Mouse (Mus musculus): ENCODE measurements around the gene Rnf215. TPM values are rescaled to one million over a fixed set of nuclear protein-coding genes. Genes with fewer than 3 reads are reported as not detected.

Rnf215 gene
- total RNA-seq, 1 experiment from 2014 or later: 39.6 TPM

GRCm38 (mm10) chr11:4141505-4141904 lies 6.5 kb downstream of the Rnf215 start:
- no peak for ATAC-seq (ENCODE audit: extremely low read depth, insufficient number of reproducible peaks, low FRiP score, poor library complexity, severe bottlenecking)

GRCm38 (mm10) chr11:4142352-4142751 lies 7.3 kb downstream of the Rnf215 start:
- ATAC-seq (ENCODE audit: extremely low read depth, insufficient number of reproducible peaks, low FRiP score, poor library complexity, severe bottlenecking): no peak

- ATAC-seq (ENCODE audit: extremely low read depth, insufficient number of reproducible peaks, low FRiP score, poor library complexity, severe bottlenecking): no peak
Observed at GRCm38 (mm10) chr11:4143281-4144062, 8.5 kb downstream of the Rnf215 start.

- ATAC-seq (ENCODE audit: extremely low read depth, insufficient number of reproducible peaks, low FRiP score, poor library complexity, severe bottlenecking): no peak
Observed at GRCm38 (mm10) chr11:4146381-4146780, 11.4 kb downstream of the Rnf215 start.

- no peak for ATAC-seq (ENCODE audit: extremely low read depth, insufficient number of reproducible peaks, low FRiP score, poor library complexity, severe bottlenecking)
Observed at GRCm38 (mm10) chr11:4147098-4147497, 12.1 kb downstream of the Rnf215 start.

GRCm38 (mm10) chr11:4148120-4148519 lies 13.1 kb downstream of the Rnf215 start:
- ATAC-seq (ENCODE audit: extremely low read depth, insufficient number of reproducible peaks, low FRiP score, poor library complexity, severe bottlenecking): no peak

GRCm38 (mm10) chr11:4148536-4149156 lies 13.6 kb downstream of the Rnf215 start:
- ATAC-seq (ENCODE audit: extremely low read depth, insufficient number of reproducible peaks, low FRiP score, poor library complexity, severe bottlenecking): no peak

GRCm38 (mm10) chr11:4149886-4150285 lies 14.9 kb downstream of the Rnf215 start:
- no peak for ATAC-seq (ENCODE audit: extremely low read depth, insufficient number of reproducible peaks, low FRiP score, poor library complexity, severe bottlenecking)

- ATAC-seq (ENCODE audit: extremely low read depth, insufficient number of reproducible peaks, low FRiP score, poor library complexity, severe bottlenecking): no peak
Observed at GRCm38 (mm10) chr11:4153694-4154093, 18.7 kb downstream of the Rnf215 start.

- ATAC-seq (ENCODE audit: extremely low read depth, insufficient number of reproducible peaks, low FRiP score, poor library complexity, severe bottlenecking): no peak
Observed at GRCm38 (mm10) chr11:4155641-4156040, 20.6 kb downstream of the Rnf215 start.

- no peak for ATAC-seq (ENCODE audit: extremely low read depth, insufficient number of reproducible peaks, low FRiP score, poor library complexity, severe bottlenecking)
Observed at GRCm38 (mm10) chr11:4158676-4159075, 23.7 kb downstream of the Rnf215 start.

- ATAC-seq (ENCODE audit: extremely low read depth, insufficient number of reproducible peaks, low FRiP score, poor library complexity, severe bottlenecking): peak; percentile 97
Observed at GRCm38 (mm10) chr11:4159808-4160708, 25.1 kb downstream of the Rnf215 start, which contains the start of the genes Ccdc157 and Sf3a1. Gene Ccdc157, minus strand, starts transcription at chr11:4160293. Gene Sf3a1, plus strand, starts transcription at chr11:4160350.

- ATAC-seq (ENCODE audit: extremely low read depth, insufficient number of reproducible peaks, low FRiP score, poor library complexity, severe bottlenecking): no peak
Observed at GRCm38 (mm10) chr11:4160758-4161480, 25.9 kb downstream of the Rnf215 start.

- ATAC-seq (ENCODE audit: extremely low read depth, insufficient number of reproducible peaks, low FRiP score, poor library complexity, severe bottlenecking): no peak
Observed at GRCm38 (mm10) chr11:4164701-4165100, 29.7 kb downstream of the Rnf215 start.

GRCm38 (mm10) chr11:4166467-4167090 lies 31.6 kb downstream of the Rnf215 start:
- ATAC-seq (ENCODE audit: extremely low read depth, insufficient number of reproducible peaks, low FRiP score, poor library complexity, severe bottlenecking): no peak

- no peak for ATAC-seq (ENCODE audit: extremely low read depth, insufficient number of reproducible peaks, low FRiP score, poor library complexity, severe bottlenecking)
Observed at GRCm38 (mm10) chr11:4174586-4174985, 39.6 kb downstream of the Rnf215 start.

- no peak for ATAC-seq (ENCODE audit: extremely low read depth, insufficient number of reproducible peaks, low FRiP score, poor library complexity, severe bottlenecking)
Observed at GRCm38 (mm10) chr11:4177716-4178115, 42.7 kb downstream of the Rnf215 start.

- no peak for ATAC-seq (ENCODE audit: extremely low read depth, insufficient number of reproducible peaks, low FRiP score, poor library complexity, severe bottlenecking)
Observed at GRCm38 (mm10) chr11:4182061-4182460, 47.1 kb downstream of the Rnf215 start.

All from neutrophil, adult 5-6 weeks (primary cell).